Mouse (Mus musculus) MEL (cell line): Measurements from ENCODE around the gene Trim41.

Source experiments
- HCFC1 ChIP-seq: IDR thresholded peaks from 2 replicates; pipeline ENCODE4 v1.6.1; 2012; ENCODE audit warnings: low read depth, mild to moderate bottlenecking, inconsistent platforms, low read length, improper control_type of control experiment, moderate library complexity
- KAT2A ChIP-seq: conservative IDR thresholded peaks from 2 replicates; pipeline ENCODE4 v1.6.1; 2012; ENCODE audit warnings: low read depth, low read length, improper control_type of control experiment, inconsistent platforms
- MAFK ChIP-seq: IDR thresholded peaks from 2 replicates; pipeline ENCODE4 v1.6.1; 2011; ENCODE audit warnings: low read depth, mild to moderate bottlenecking, low read length, improper control_type of control experiment, borderline replicate concordance
- POLR2A ChIP-seq, 2 experiments: IDR thresholded peaks; 2 replicates each; pipeline ENCODE4 v1.6.1; 2011 to 2012; ENCODE audit warnings: low read length in 2 of 2, mild to moderate bottlenecking in 2 of 2, control low read depth in 1 of 2, improper control_type of control experiment in 1 of 2, low read depth in 1 of 2, moderate library complexity in 1 of 2; ENCODE audit not compliant: control insufficient read depth in 1 of 2, insufficient read depth in 1 of 2, poor library complexity in 1 of 2

GRCm38 (mm10) chr11:48845244-48845815 lies 28.2 kb upstream of the Trim41 start:
- no peak for TF ChIP-seq KAT2A
- no peak for TF ChIP-seq POLR2A (IDR thresholded peaks at IDR 0.05; ENCODE audit: control insufficient read depth in 1 of 2, insufficient read depth in 1 of 2, low read depth in 1 of 2, low read length in 2 of 2, poor library complexity in 1 of 2)
- no peak for TF ChIP-seq MAFK
- no peak for TF ChIP-seq HCFC1
